Mouse (Mus musculus) ES-Bruce4 (cell line): ENCODE data around the gene Glycam1.

Experiments
- CTCF ChIP-seq: IDR thresholded peaks from one replicate; pipeline ENCODE4 v1.8.1; 2011; ENCODE audit warnings: low read depth, low read length
- EP300 ChIP-seq: IDR thresholded peaks from 2 replicates; pipeline ENCODE4 v1.6.1; 2011; ENCODE audit warnings: low read depth, low read length; ENCODE audit not compliant: insufficient read depth

GRCm38 (mm10) chr15:103564981-103565380 lies at the start of gene Glycam1:
- TF ChIP-seq CTCF = no peak
- no peak for TF ChIP-seq EP300
